ENCODE assay signal across 24 mouse cellular contexts in the genomic region with DNA sequence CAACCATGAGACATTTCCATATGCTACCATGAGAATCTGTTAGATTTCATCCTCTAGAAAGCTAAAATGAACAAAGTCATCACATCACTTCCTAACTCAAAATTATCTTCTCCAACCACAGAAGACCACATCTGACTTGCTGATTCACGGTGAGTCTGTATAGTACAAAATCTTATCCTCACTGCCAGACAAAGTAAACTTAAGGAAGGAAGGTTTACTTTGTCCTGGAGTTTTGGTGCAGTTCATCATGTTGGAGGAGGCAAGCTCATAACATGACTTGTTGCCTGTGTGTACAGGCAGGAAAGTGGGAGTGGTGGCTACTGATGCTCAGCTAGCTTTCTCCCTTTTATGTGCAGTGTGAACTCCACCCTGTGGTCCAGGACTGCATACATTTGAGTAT. TPM values are rescaled to one million over a fixed set of nuclear protein-coding genes. Genes with fewer than 3 reads are reported as not detected.
DNase-seq lines count a peak whose midpoint lies in the region; ATAC-seq and TF ChIP-seq lines count a peak whose summit lies in the region.
"Had no signal": no experiment of that assay in that cellular context is flagged by ENCODE, and none has a peak within 500 bp of the region (broad histone marks: within the 10 kb centered on the region; RNA-seq: fewer than 3 reads in every experiment).

No protein-coding gene starts in this region.

- H3K9me3 ChIP-seq in heart, embryonic 12.5 days (replicated peaks), result no peaks in the 10 kb centered on the region
- H3K9me3 ChIP-seq in megakaryocyte, embryonic 14.5 days, result 0 out of 2 replicates have a peak, but pooled peaks cover 4% of the 10 kb centered on the region
- H3K9me3 ChIP-seq in liver, embryonic 15.5 days (replicated peaks), result no peaks in the 10 kb centered on the region
- H3K9me3 ChIP-seq in intestine, postnatal 0 days (ENCODE audit: control insufficient read depth), result no peaks in the 10 kb centered on the region
- H3K9me3 ChIP-seq: heart, embryonic 13.5 days; hindbrain, embryonic 12.5 days; hindbrain, embryonic 15.5 days had no signal

- no peak for TF ChIP-seq CTCF in intestine, postnatal 0 days (IDR thresholded peaks at IDR 0.05; ENCODE audit: low read depth)

- no peak overlapping the region for H3K4me2 ChIP-seq in heart, embryonic 12.5 days
- no peak overlapping the region for H3K4me2 ChIP-seq in liver, embryonic 15.5 days
- no peak overlapping the region for H3K4me2 ChIP-seq in intestine, postnatal 0 days (replicated peaks; ENCODE audit: low read depth)
- H3K4me2 ChIP-seq: heart, embryonic 13.5 days; hindbrain, embryonic 12.5 days; hindbrain, embryonic 15.5 days had no signal

- no peaks in the 10 kb centered on the region for H3K36me3 ChIP-seq in heart, embryonic 12.5 days
- no peaks in the 10 kb centered on the region for H3K36me3 ChIP-seq in megakaryocyte, embryonic 14.5 days (replicated peaks; ENCODE audit: low read length)
- no peaks in the 10 kb centered on the region for H3K36me3 ChIP-seq in liver, embryonic 15.5 days (replicated peaks)
- H3K36me3 ChIP-seq in intestine, postnatal 0 days (ENCODE audit: control insufficient read depth, insufficient read depth), result no peaks in the 10 kb centered on the region
- H3K36me3 ChIP-seq: heart, embryonic 13.5 days; hindbrain, embryonic 12.5 days; hindbrain, embryonic 15.5 days had no signal

- no peak overlapping the region for H3K27ac ChIP-seq in heart, embryonic 12.5 days (ENCODE audit: poor library complexity, severe bottlenecking)
- peak overlapping the region; percentile 25 for H3K27ac ChIP-seq in liver, embryonic 15.5 days (replicated peaks)
- H3K27ac ChIP-seq in intestine, postnatal 0 days (ENCODE audit: low read depth, low read length), result no peak overlapping the region
- H3K27ac ChIP-seq: gastrocnemius, adult 2 months; heart, embryonic 13.5 days; hindbrain, embryonic 12.5 days; hindbrain, embryonic 15.5 days had no signal

- 72% methylated on average over 1 of the region's 1 CpGs for whole genome bisulfite sequencing in heart, embryonic 12.5 days
- 23% methylated on average over 1 of the region's 1 CpGs for WGBS in liver, embryonic 15.5 days (ENCODE audit: insufficient replicate concordance)
- WGBS in intestine, postnatal 0 days, result 70% methylated on average over 1 of the region's 1 CpGs

- no peak for DNase-seq in heart, postnatal 10 days
- DNase-seq in retina, postnatal 1 day, result no peak
- DNase-seq: adrenal gland, adult 8-10 months; adrenal gland, postnatal 25 days; B cell, adult 2 months; cerebellum, adult 18-20 months; cerebellum, adult 9-10 months; cerebellum, postnatal 14 days; forebrain, postnatal 0 days; gastrocnemius, adult 2 months; gastrocnemius, postnatal 25 days; heart, adult 18-20 months had no signal

- intact Hi-C loops in heart, postnatal 10 days (cut with DNase I), result no loop called here

- ATAC-seq in heart, embryonic 12.5 days (ENCODE audit: insufficient number of reproducible peaks, low FRiP score), result peak; percentile 73
- no peak for ATAC-seq in megakaryocyte, adult 5-6 weeks (ENCODE audit: poor library complexity, severe bottlenecking)
- peak; percentile 78 for ATAC-seq in liver, embryonic 15.5 days (ENCODE audit: insufficient read depth)
- ATAC-seq in CD4-positive, CD25-positive, alpha-beta regulatory T cell, adult 4 months, result no peak
- no peak for ATAC-seq in intestine, postnatal 0 days
- ATAC-seq: forebrain, embryonic 14.5 days; forebrain, postnatal 0 days had no signal

- no peak overlapping the region for H3K9ac ChIP-seq in heart, embryonic 12.5 days
- no peak overlapping the region for H3K9ac ChIP-seq in liver, embryonic 15.5 days
- no peak overlapping the region for H3K9ac ChIP-seq in intestine, postnatal 0 days (ENCODE audit: low read depth, low read length)
- H3K9ac ChIP-seq: forebrain, postnatal 0 days; heart, embryonic 13.5 days; hindbrain, embryonic 12.5 days; hindbrain, embryonic 15.5 days had no signal

- no peak overlapping the region for H3K4me3 ChIP-seq in heart, embryonic 12.5 days
- peak overlapping the region; percentile 19 for H3K4me3 ChIP-seq in megakaryocyte, embryonic 14.5 days (replicated peaks)
- no peak overlapping the region for H3K4me3 ChIP-seq in liver, embryonic 15.5 days (replicated peaks)
- H3K4me3 ChIP-seq in intestine, postnatal 0 days (ENCODE audit: low read depth, low read length), result no peak overlapping the region
- H3K4me3 ChIP-seq: gastrocnemius, adult 2 months; heart, embryonic 13.5 days; hindbrain, embryonic 12.5 days; hindbrain, embryonic 15.5 days had no signal

- H3K27me3 ChIP-seq in heart, embryonic 12.5 days (replicated peaks), result no peaks in the 10 kb centered on the region
- H3K27me3 ChIP-seq in megakaryocyte, embryonic 14.5 days (replicated peaks), result no peaks in the 10 kb centered on the region
- peaks cover 4% of the 10 kb centered on the region; the same call in 1 of the 2 replicates for H3K27me3 ChIP-seq in liver, embryonic 15.5 days
- H3K27me3 ChIP-seq in intestine, postnatal 0 days (replicated peaks; ENCODE audit: control insufficient read depth, insufficient read depth, low read length), result no peaks in the 10 kb centered on the region
- H3K27me3 ChIP-seq: heart, embryonic 13.5 days; hindbrain, embryonic 12.5 days; hindbrain, embryonic 15.5 days had no signal

- H3K4me1 ChIP-seq in heart, embryonic 12.5 days (replicated peaks), result no peaks in the 10 kb centered on the region
- peaks cover 25% of the 10 kb centered on the region for H3K4me1 ChIP-seq in megakaryocyte, embryonic 14.5 days
- H3K4me1 ChIP-seq in liver, embryonic 15.5 days (replicated peaks), result peaks cover 5% of the 10 kb centered on the region; the same call in 1 of the 2 replicates
- H3K4me1 ChIP-seq in intestine, postnatal 0 days (replicated peaks; ENCODE audit: control insufficient read depth, insufficient read depth, low read length), result no peaks in the 10 kb centered on the region
- H3K4me1 ChIP-seq: heart, embryonic 13.5 days; hindbrain, embryonic 12.5 days; hindbrain, embryonic 15.5 days had no signal

RNA-seq across cellular contexts. Expression of a gene that starts 26.7 kb away (rescaled TPM):
- 4.6 TPM in 2 replicates for polyA plus RNA-seq in heart, embryonic 12.5 days (2016; fragmentation: Nextera tagmentation; extraction: Ambion mirVana)
- total RNA-seq in heart, postnatal 10 days (2021), result 1 to 10 TPM; 3.2 to 3.8 TPM
- polyA plus RNA-seq in megakaryocyte, embryonic 14.5 days (2012; ENCODE audit: insufficient read depth, low replicate concordance), result 1.1 and 2.0 TPM in 2 replicates
- 0.14 TPM in 1 of 2 replicates, not detected in the other for total RNA-seq in megakaryocyte, adult 5-6 weeks (2015)
- 0.15 and 0.37 TPM in 2 replicates for total RNA-seq in megakaryocyte, adult 5-6 weeks (2017)
- 18.7 and 26.2 TPM in 2 replicates for polyA plus RNA-seq in liver, embryonic 15.5 days (2015; fragmentation: Nextera tagmentation; extraction: Ambion mirVana)
- polyA plus RNA-seq in CD4-positive, CD25-positive, alpha-beta regulatory T cell, adult 4 months (2017; shearing (Covaris generic)), result under 1 TPM in 1 of 2 experiments, not detected in 1; 0.24 TPM
- polyA plus RNA-seq in intestine, postnatal 0 days (2015; fragmentation: Nextera tagmentation; extraction: Ambion mirVana), result 5.3 and 6.3 TPM in 2 replicates
- total RNA-seq: hematopoietic stem cell, adult 5-6 weeks; MEL had no signal

Comparison
In these comparisons a context has a peak if more than half of its experiments do, and no peak if none do; other contexts are left out.
1. ATAC-seq: peak in heart, embryonic 12.5 days (single experiment) and liver, embryonic 15.5 days (single experiment); none in megakaryocyte, adult 5-6 weeks (single experiment), CD4-positive, CD25-positive, alpha-beta regulatory T cell, adult 4 months (single experiment) and intestine, postnatal 0 days (single experiment).